Mouse (Mus musculus) hindlimb bud, embryonic 11.5 days (tissue): ENCODE data around the gene Gng8.

Experiments
- DNase-seq: peaks from one replicate; pipeline ENCODE4 v3.0.0-alpha.2; 2012; ENCODE audit warnings: low read depth, low spot score; ENCODE audit errors: extremely low spot score

The Gng8 gene

GRCm38 (mm10) chr7:16907842-16908241 is 16.3 kb downstream of the Gng8 start:
- DNase-seq: no peak

- DNase-seq: no peak
Observed at GRCm38 (mm10) chr7:16908367-16908766, 16.8 kb downstream of the Gng8 start.

DNA sequence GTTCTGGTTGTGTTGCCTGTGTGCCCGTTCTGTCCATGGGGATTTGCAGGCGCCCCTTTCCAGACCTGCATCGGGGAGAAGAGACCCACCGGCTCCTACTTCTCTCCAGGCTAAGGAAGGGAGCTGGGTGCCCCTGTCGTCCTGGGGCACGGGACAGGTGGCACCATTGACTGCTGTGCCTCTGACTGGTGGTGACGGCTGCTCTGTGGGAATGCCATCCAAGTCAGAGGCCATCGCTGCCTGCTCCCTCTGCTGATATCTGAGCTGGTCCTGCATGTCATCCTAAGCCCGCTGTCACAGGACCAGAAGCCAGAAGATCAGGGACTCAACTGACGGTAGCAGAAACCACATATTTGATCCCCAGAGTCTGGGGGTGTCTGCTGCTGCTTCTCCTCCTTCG is 17.3 kb downstream of the Gng8 start:
- no peak for DNase-seq

- no peak for DNase-seq
Observed at GRCm38 (mm10) chr7:16909909-16910308, 18.3 kb downstream of the Gng8 start.

DNA sequence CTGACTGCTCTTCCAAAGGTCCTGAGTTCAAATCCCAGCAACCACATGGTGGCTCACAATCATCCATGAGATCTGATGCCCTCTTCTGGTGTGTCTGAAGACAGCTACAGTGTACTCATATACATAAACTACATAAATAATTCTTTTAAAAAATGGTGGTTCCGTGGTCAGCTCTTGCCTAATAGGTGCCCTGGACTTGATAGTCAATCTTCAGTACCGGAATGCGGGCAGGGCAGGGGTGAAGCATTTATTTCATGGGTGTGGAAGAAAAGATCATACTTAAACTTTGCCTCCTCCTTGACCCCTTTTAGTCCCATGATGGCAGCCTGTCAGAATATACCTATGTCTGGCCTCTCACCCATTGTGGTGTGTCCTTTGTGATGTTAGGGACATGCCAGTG is 20.3 kb downstream of the Gng8 start:
- DNase-seq: no peak

- DNase-seq: no peak
Observed at GRCm38 (mm10) chr7:16912360-16912759, 20.8 kb downstream of the Gng8 start.

DNA sequence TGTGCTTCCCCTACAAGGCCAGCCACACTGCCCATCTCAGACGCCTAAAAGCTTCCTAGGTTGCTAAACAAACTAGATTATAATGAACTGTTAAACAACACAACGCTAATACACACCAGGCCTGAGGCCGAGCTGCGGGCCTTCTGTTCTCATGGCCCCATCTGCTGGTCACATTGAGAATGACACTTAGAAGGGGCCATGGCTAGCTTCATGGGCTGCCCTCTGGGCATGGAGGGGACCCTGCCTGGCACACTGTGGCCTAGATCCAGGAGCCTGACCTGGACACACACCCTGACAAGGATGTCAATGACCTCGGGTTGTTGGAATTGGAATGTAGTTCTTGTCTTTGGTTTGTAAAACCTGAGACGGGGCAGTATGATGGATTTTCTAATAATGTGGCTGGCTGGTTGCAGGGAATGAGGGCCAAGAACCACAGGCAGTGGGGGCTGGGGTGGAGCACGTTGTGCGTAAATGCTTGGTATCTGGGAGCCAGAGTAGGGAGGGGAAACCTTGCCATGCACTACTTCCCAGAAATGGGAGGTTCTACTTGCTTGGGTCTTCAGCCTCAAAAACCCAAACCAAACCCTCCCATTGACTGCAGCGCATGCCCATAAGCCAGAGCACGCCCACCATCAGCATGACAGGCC is 22.3 kb downstream of the Gng8 start:
- no peak for DNase-seq

DNA sequence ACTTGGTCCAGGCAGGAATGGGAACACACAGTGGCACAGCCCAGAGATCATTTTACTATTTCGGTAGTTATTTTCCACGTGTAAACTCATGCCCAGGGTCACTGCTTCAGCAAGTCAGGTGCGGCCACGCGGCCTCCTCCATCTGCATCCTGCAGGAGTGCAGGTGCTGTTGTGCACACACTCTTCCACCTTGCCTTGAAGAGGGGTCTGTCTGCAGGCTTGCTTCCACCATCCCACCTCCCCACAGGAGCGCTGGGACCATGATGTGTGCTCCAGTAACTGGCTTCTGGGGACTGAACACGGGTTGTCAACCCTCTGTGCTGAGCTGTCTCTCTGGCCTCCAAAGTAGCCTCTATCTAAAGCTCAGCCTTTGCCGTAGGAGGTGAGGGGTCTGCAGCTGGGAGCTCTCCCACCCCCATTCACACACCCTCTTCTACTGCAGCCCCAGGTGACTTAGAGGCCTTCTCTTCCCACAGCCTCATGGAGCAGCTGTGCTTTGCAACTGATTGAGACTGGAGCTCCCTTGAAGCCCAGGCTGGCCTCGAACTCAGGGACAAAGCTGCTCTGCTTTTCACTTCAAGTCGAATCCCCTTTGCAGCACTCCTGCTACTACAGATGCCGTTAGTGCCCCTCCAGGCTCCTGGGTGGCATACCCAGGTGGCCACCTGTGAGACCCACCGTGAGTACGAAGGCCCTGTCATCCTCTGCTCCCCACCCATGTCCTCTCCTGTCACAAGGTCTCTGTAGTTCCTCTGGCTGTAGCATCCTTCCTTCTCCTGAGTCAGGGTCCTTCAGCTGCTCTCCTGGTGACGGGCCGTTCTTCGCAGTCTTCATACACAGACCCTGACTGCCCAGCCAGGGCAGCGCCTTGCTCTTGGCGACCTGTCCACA is 23.1 kb downstream of the Gng8 start:
- DNase-seq: no peak

- no peak for DNase-seq
Observed at GRCm38 (mm10) chr7:16915461-16916340, 24.1 kb downstream of the Gng8 start.

GRCm38 (mm10) chr7:16916342-16917265 is 25.0 kb downstream of the Gng8 start:
- no peak for DNase-seq

- DNase-seq: no peak
Observed at GRCm38 (mm10) chr7:16917447-16917846, 25.9 kb downstream of the Gng8 start.

DNA sequence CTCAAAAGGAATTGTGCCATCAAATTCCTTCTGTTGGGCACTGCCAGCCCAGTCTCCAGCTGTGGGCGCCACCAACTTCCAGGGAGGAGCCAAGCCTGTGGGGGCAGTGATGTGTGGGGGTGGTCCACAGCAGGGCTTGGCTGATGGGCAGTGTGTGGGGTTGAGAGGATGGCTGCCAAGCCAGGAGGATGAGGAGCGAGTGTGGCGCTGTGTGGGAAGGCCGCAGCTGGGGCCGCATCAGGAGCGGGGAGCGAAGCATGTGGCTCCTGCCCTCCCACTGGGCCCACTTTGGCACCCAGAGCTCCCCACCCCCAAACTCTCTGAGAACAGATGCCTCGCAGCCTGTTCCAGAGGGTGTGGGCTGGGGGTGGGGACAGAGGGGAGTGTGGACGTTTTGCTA is 26.4 kb downstream of the Gng8 start:
- no peak for DNase-seq

GRCm38 (mm10) chr7:16918670-16919069 is 27.1 kb downstream of the Gng8 start:
- DNase-seq: no peak

DNA sequence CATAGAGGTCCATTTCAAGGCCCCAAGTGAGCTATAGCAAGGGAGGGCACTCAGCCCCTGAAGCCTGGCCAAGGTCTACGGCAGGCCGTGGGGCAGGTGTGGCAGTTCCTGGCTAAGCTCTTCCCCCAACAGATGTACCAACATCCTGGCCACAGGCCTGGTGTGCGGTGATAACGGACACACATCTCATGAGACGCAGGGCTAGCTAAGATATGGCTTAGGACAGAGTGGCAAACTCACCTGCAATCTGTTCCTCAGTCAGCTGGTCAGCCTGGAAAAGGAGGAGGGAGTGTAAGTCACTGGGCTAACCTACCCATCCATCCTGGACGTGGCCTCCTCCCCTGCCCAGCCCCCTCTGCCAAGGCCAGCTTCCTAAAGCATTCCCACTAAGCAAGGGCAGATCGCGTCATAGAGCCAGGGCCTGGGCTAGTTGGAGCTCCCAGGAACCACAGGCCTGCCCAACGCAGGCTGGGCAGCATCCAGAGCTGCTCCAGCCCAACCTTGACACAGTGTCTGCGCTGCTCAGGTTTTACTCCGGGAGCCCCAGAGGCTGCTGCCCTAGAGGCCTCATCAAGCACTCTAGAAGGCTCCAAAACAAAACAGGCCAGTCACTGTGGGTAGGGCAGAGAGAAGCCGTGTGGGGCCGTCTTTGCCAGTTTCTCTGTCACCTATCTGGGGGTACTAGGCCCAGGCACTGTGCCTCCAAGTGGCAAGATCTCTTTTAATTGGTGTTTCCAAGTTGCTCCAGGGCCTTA is 28.0 kb downstream of the Gng8 start:
- DNase-seq: no peak

- DNase-seq: no peak
Observed at GRCm38 (mm10) chr7:16920150-16920579, 28.6 kb downstream of the Gng8 start.

- DNase-seq: no peak
Observed at GRCm38 (mm10) chr7:16920818-16921791, 29.5 kb downstream of the Gng8 start.

GRCm38 (mm10) chr7:16921881-16922335 is 30.3 kb downstream of the Gng8 start:
- DNase-seq: no peak

GRCm38 (mm10) chr7:16922360-16922973 is 30.9 kb downstream of the Gng8 start:
- DNase-seq: no peak
